Mouse (Mus musculus) C2C12 (cell line): Measurements from ENCODE around the gene Ywhae. TPM values are rescaled to one million over a fixed set of nuclear protein-coding genes. Genes with fewer than 3 reads are reported as not detected.

Source experiments
- H3K27me3 ChIP-seq: one replicate; pipeline ENCODE4 v1.6.1; 2011; ENCODE audit not compliant: control insufficient read depth, insufficient read depth, insufficient read length
- H3K36me3 ChIP-seq: one replicate; pipeline ENCODE4 v1.6.1; 2011; ENCODE audit not compliant: control insufficient read depth, insufficient read depth
- H3K4me3 ChIP-seq: one replicate; pipeline ENCODE4 v1.5.1; 2011; ENCODE audit warnings: mild to moderate bottlenecking, control low read depth; ENCODE audit not compliant: poor library complexity, insufficient read depth, severe bottlenecking
- H3K79me2 ChIP-seq: one replicate; pipeline ENCODE4 v1.6.1; 2011; ENCODE audit not compliant: control insufficient read depth, insufficient read depth
- H3K79me3 ChIP-seq: one replicate; pipeline ENCODE4 v1.6.1; 2011; ENCODE audit warnings: low read depth, control low read depth
- H3ac ChIP-seq: one replicate; pipeline ENCODE3; 2011; ENCODE audit warnings: low read depth; ENCODE audit not compliant: control insufficient read depth, insufficient read length
- CEBPB ChIP-seq: IDR thresholded peaks from one replicate; pipeline ENCODE4 v1.6.1; 2011; ENCODE audit warnings: low read depth, mild to moderate bottlenecking, control low read depth, moderate library complexity
- CTCF ChIP-seq: IDR thresholded peaks from one replicate; pipeline ENCODE4 v1.5.1; 2011; ENCODE audit not compliant: control insufficient read depth, insufficient read depth, insufficient read length
- FOSL1 ChIP-seq: IDR thresholded peaks from one replicate; pipeline ENCODE4 v1.8.0; 2011; ENCODE audit warnings: mild to moderate bottlenecking, low read length; ENCODE audit not compliant: poor library complexity, insufficient read depth, severe bottlenecking
- MAX ChIP-seq: IDR thresholded peaks from one replicate; pipeline ENCODE4 v1.6.1; 2011; ENCODE audit warnings: mild to moderate bottlenecking, control low read depth
- MYOD1 ChIP-seq: IDR thresholded peaks from one replicate; pipeline ENCODE4 v1.6.1; 2011; ENCODE audit warnings: low read depth; ENCODE audit not compliant: control insufficient read depth, insufficient read length
- MYOG ChIP-seq: IDR thresholded peaks from one replicate; pipeline ENCODE4 v1.6.1; 2011; ENCODE audit not compliant: control insufficient read depth, insufficient read length; ENCODE audit errors: extremely low read depth
- USF1 ChIP-seq: IDR thresholded peaks from one replicate; pipeline ENCODE4 v1.6.1; 2011; ENCODE audit warnings: low read depth, mild to moderate bottlenecking, control low read depth, moderate library complexity
- long read RNA-seq, 2 experiments: library from polyadenylated mRNA; unstranded; transcript quantifications; one replicate each; pipeline ENCODE4 v2.0.0; 2019 to 2020
- polyA plus RNA-seq: library from polyadenylated mRNA; unstranded; fragments of >200 nt; fragmentation: generic; extraction: Trizol; gene quantifications from one replicate; pipeline ENCODE4 v1.2.1, GENCODE M21; 2012; ENCODE audit warnings: missing spikeins

The Ywhae gene
- polyA plus RNA-seq = 528 TPM
- long read RNA-seq, experiment 1, transcript Ywhae-201 (6 exons, 2,100 nt) = major isoform, 761 of 858 reads
- long read RNA-seq, experiment 1, partial matches to known transcripts = 36 of 858 reads
- long read RNA-seq, experiment 1, other reads (novel, unspliced or antisense) = 58 of 858 reads
- long read RNA-seq, experiment 2, transcript Ywhae-201 (6 exons, 2,100 nt) = major isoform, 2,687 of 2,720 reads
- long read RNA-seq, experiment 2, partial matches to known transcripts = 11 of 2,720 reads
- long read RNA-seq, experiment 2, other reads (novel, unspliced or antisense) = 21 of 2,720 reads

GRCm38 (mm10) chr11:75732434-75733226, at the start of gene Ywhae:
Gene Ywhae (plus strand): TSS chr11:75732869.
- Histone ChIP-seq H3K4me3 (peak within 1 kb of the TSS; percentile 67), H3K79me2 (peaks cover 59% of the 10 kb centered on the region), H3K36me3 (peaks cover 10% of the 10 kb centered on the region), H3K79me3 (peaks cover 44% of the 10 kb centered on the region), H3K27me3 (no peaks in the 10 kb centered on the region), H3ac (peak within 1 kb of the TSS; percentile 89)
- TF ChIP-seq USF1 (no peak), MYOG (no peak), FOSL1 (no peak), MAX (peak; percentile 72), CEBPB (no peak)

GRCm38 (mm10) chr11:75684462-75684861, 48.2 kb upstream of the Ywhae start:
- no peak overlapping the region for H3ac ChIP-seq
- peaks cover 52% of the 10 kb centered on the region for H3K36me3 ChIP-seq
- H3K4me3 ChIP-seq = no peak overlapping the region
- no peaks in the 10 kb centered on the region for H3K27me3 ChIP-seq
- H3K79me2 ChIP-seq = peaks cover 100% of the 10 kb centered on the region
- peaks cover 91% of the 10 kb centered on the region for H3K79me3 ChIP-seq
- TF ChIP-seq CEBPB (no peak), FOSL1 (no peak)

- Histone ChIP-seq H3ac (no peak overlapping the region), H3K27me3 (no peaks in the 10 kb centered on the region), H3K79me2 (peaks cover 100% of the 10 kb centered on the region), H3K4me3 (no peak overlapping the region), H3K36me3 (peaks cover 56% of the 10 kb centered on the region), H3K79me3 (peaks cover 91% of the 10 kb centered on the region)
- TF ChIP-seq CEBPB (no peak), CTCF (no peak), MAX (no peak), FOSL1 (no peak), MYOG (no peak), MYOD1 (no peak), USF1 (no peak)
Observed at GRCm38 (mm10) chr11:75684956-75685355, 47.7 kb upstream of the Ywhae start.

GRCm38 (mm10) chr11:75687343-75687993, 45.2 kb upstream of the Ywhae start:
- Histone ChIP-seq H3K36me3 (peaks cover 66% of the 10 kb centered on the region), H3K79me2 (peaks cover 100% of the 10 kb centered on the region), H3K79me3 (peaks cover 87% of the 10 kb centered on the region), H3K27me3 (no peaks in the 10 kb centered on the region), H3ac (no peak overlapping the region), H3K4me3 (no peak overlapping the region)
- peak; percentile 7 for TF ChIP-seq MYOD1
- TF ChIP-seq FOSL1 = no peak

- H3K4me3 ChIP-seq = no peak overlapping the region
- no peaks in the 10 kb centered on the region for H3K27me3 ChIP-seq
- TF ChIP-seq CTCF (no peak), MYOG (no peak), MYOD1 (no peak), CEBPB (no peak), FOSL1 (no peak), MAX (no peak), USF1 (no peak)
- peaks cover 88% of the 10 kb centered on the region for H3K79me3 ChIP-seq
- H3ac ChIP-seq = no peak overlapping the region
- peaks cover 100% of the 10 kb centered on the region for H3K79me2 ChIP-seq
- H3K36me3 ChIP-seq = peaks cover 67% of the 10 kb centered on the region
Observed at GRCm38 (mm10) chr11:75688132-75688531, 44.5 kb upstream of the Ywhae start.

GRCm38 (mm10) chr11:75689977-75690376, 42.7 kb upstream of the Ywhae start:
- Histone ChIP-seq H3K36me3 (peaks cover 73% of the 10 kb centered on the region), H3K27me3 (no peaks in the 10 kb centered on the region), H3K4me3 (no peak overlapping the region), H3K79me3 (peaks cover 85% of the 10 kb centered on the region), H3K79me2 (peaks cover 100% of the 10 kb centered on the region), H3ac (no peak overlapping the region)
- no peak for TF ChIP-seq USF1
- TF ChIP-seq FOSL1 = no peak
- TF ChIP-seq MYOG = no peak
- no peak for TF ChIP-seq CEBPB
- no peak for TF ChIP-seq MAX
